ENCODE assay signal across 19 mouse cellular contexts in genomic region chr8:92518031-92518430, GRCm38 (mm10).
DNase-seq lines count a peak whose midpoint lies in the region; ATAC-seq lines count a peak whose summit lies in the region.
"Had no signal": no experiment of that assay in that cellular context is flagged by ENCODE, and none has a peak within 500 bp of the region (broad histone marks: within the 10 kb centered on the region; RNA-seq: fewer than 3 reads in every experiment).

No protein-coding gene starts in this region.

- intact Hi-C loops in heart, postnatal 14 days (cut with DNase I): no loop called here

- H3K36me3 ChIP-seq in heart, embryonic 11.5 days (ENCODE audit: control insufficient read depth, insufficient read depth, low read length): no peaks in the 10 kb centered on the region
- no peaks in the 10 kb centered on the region for H3K36me3 ChIP-seq in midbrain, embryonic 16.5 days (ENCODE audit: control insufficient read depth, insufficient read depth, low read length)
- H3K36me3 ChIP-seq: hindbrain, embryonic 15.5 days; midbrain, embryonic 15.5 days had no signal

- DNase-seq in heart, adult 8-10 months (ENCODE audit: low spot score): peak; percentile 1
- peak; percentile 4 for DNase-seq in urinary bladder, postnatal 14 days (ENCODE audit: low spot score)
- no peak for DNase-seq in urinary bladder, adult 2 months (ENCODE audit: low spot score)
- DNase-seq in heart, postnatal 14 days: peak; percentile 9 to 29
- peak; percentile 21 for DNase-seq in testis, postnatal 14 days (ENCODE audit: low spot score)
- no peak for DNase-seq in cerebellum, postnatal 36 days
- DNase-seq: B cell, adult 2 months; cerebellum, adult 9-11 months; kidney, postnatal 36 days; lung, adult 2 months; right cerebral cortex, adult 18-20 months; thymus, postnatal 14 days had no signal

- no peak overlapping the region for H3K9ac ChIP-seq in heart, embryonic 11.5 days (ENCODE audit: low read depth, low read length)
- no peak overlapping the region for H3K9ac ChIP-seq in midbrain, embryonic 16.5 days (ENCODE audit: low read depth, low read length)
- H3K9ac ChIP-seq: forebrain, embryonic 13.5 days; hindbrain, embryonic 15.5 days; midbrain, embryonic 15.5 days had no signal

- no peak overlapping the region for H3K4me2 ChIP-seq in heart, embryonic 11.5 days
- H3K4me2 ChIP-seq in midbrain, embryonic 16.5 days (ENCODE audit: low read length): no peak overlapping the region
- H3K4me2 ChIP-seq: forebrain, embryonic 13.5 days; hindbrain, embryonic 15.5 days; midbrain, embryonic 15.5 days had no signal

- H3K4me3 ChIP-seq in heart, embryonic 11.5 days (ENCODE audit: low read depth, low read length): no peak overlapping the region
- H3K4me3 ChIP-seq in midbrain, embryonic 16.5 days (ENCODE audit: low read depth, low read length): no peak overlapping the region
- H3K4me3 ChIP-seq: forebrain, embryonic 13.5 days; hindbrain, embryonic 15.5 days; midbrain, embryonic 15.5 days had no signal

- H3K4me1 ChIP-seq in heart, embryonic 11.5 days (ENCODE audit: control insufficient read depth, insufficient read depth, low read length): no peaks in the 10 kb centered on the region
- no peaks in the 10 kb centered on the region for H3K4me1 ChIP-seq in midbrain, embryonic 16.5 days (ENCODE audit: control insufficient read depth, insufficient read depth, low read length)
- H3K4me1 ChIP-seq: forebrain, embryonic 13.5 days; hindbrain, embryonic 15.5 days had no signal

- 74% methylated on average over 8 of the region's 8 CpGs for WGBS in heart, embryonic 11.5 days (ENCODE audit: insufficient replicate concordance)
- 90% methylated on average over 8 of the region's 8 CpGs for WGBS in midbrain, embryonic 16.5 days

- no peaks in the 10 kb centered on the region for H3K9me3 ChIP-seq in heart, embryonic 11.5 days (replicated peaks; ENCODE audit: control insufficient read depth, low read length)
- H3K9me3 ChIP-seq in midbrain, embryonic 16.5 days (replicated peaks; ENCODE audit: control insufficient read depth, low read length, poor library complexity, severe bottlenecking): no peaks in the 10 kb centered on the region
- H3K9me3 ChIP-seq: forebrain, embryonic 13.5 days; hindbrain, embryonic 15.5 days; midbrain, embryonic 15.5 days had no signal

- no peak for ATAC-seq in heart, embryonic 11.5 days (replicated peaks; ENCODE audit: insufficient number of reproducible peaks, low FRiP score, low TSS enrichment)
- no peak for ATAC-seq in midbrain, embryonic 16.5 days
- ATAC-seq: activated CD4-positive, CD25-positive, alpha-beta regulatory T cell, adult 4 months; forebrain, embryonic 13.5 days; intestine, postnatal 0 days; midbrain, embryonic 15.5 days had no signal

- H3K27ac ChIP-seq in heart, embryonic 11.5 days (ENCODE audit: low read depth, low read length): no peak overlapping the region
- H3K27ac ChIP-seq in midbrain, embryonic 16.5 days (ENCODE audit: low read length): no peak overlapping the region
- H3K27ac ChIP-seq: forebrain, embryonic 13.5 days; hindbrain, embryonic 15.5 days; midbrain, embryonic 15.5 days had no signal

- H3K27me3 ChIP-seq in heart, embryonic 11.5 days (ENCODE audit: control insufficient read depth, insufficient read depth, low read length): no peaks in the 10 kb centered on the region
- H3K27me3 ChIP-seq in midbrain, embryonic 16.5 days (ENCODE audit: control insufficient read depth, insufficient read depth, low read depth, low read length): no peaks in the 10 kb centered on the region
- H3K27me3 ChIP-seq: forebrain, embryonic 13.5 days; hindbrain, embryonic 15.5 days; midbrain, embryonic 15.5 days had no signal

Comparison
In these comparisons a context has a peak if more than half of its experiments do, and no peak if none do; other contexts are left out.
1. DNase-seq: peak in heart, adult 8-10 months (single experiment), urinary bladder, postnatal 14 days (single experiment), heart, postnatal 14 days (2 of 2) and testis, postnatal 14 days (single experiment); none in urinary bladder, adult 2 months (single experiment) and cerebellum, postnatal 36 days (0 of 2).